Mouse (Mus musculus) fat pad, adult 2 months (tissue): ENCODE measurements around the gene Sec14l5.
A peak's percentile ranks its signal among the peaks of the same experiment; 100 is the strongest.

Source experiments
- DNase-seq: peaks from one replicate; pipeline ENCODE4 v3.0.0-alpha.2; 2011; ENCODE audit warnings: low read depth, low spot score; ENCODE audit errors: extremely low read depth

Gene Sec14l5

GRCm38 (mm10) chr16:5147037-5147385, at the start of gene Sec14l5:
Gene Sec14l5 (plus strand): TSS chr16:5147109.
- DNase-seq: no peak

- no peak for DNase-seq
Observed at GRCm38 (mm10) chr16:5101000-5101399, 45.9 kb upstream of the Sec14l5 start.

- DNase-seq: no peak
Observed at GRCm38 (mm10) chr16:5109877-5110276, 37.0 kb upstream of the Sec14l5 start.

- no peak for DNase-seq
Observed at GRCm38 (mm10) chr16:5111021-5111420, 35.9 kb upstream of the Sec14l5 start.

GRCm38 (mm10) chr16:5113002-5113550, 33.8 kb upstream of the Sec14l5 start:
- DNase-seq: no peak

GRCm38 (mm10) chr16:5113582-5113981, 33.3 kb upstream of the Sec14l5 start:
- no peak for DNase-seq

- no peak for DNase-seq
Observed at GRCm38 (mm10) chr16:5119385-5119784, 27.5 kb upstream of the Sec14l5 start.

GRCm38 (mm10) chr16:5119845-5120244, 27.1 kb upstream of the Sec14l5 start:
- DNase-seq: no peak

- no peak for DNase-seq
Observed at GRCm38 (mm10) chr16:5123476-5123875, 23.4 kb upstream of the Sec14l5 start.

- no peak for DNase-seq
Observed at GRCm38 (mm10) chr16:5130196-5130595, 16.7 kb upstream of the Sec14l5 start.

GRCm38 (mm10) chr16:5130766-5131165, 16.1 kb upstream of the Sec14l5 start:
- DNase-seq: no peak

GRCm38 (mm10) chr16:5131251-5131922, 15.5 kb upstream of the Sec14l5 start:
- no peak for DNase-seq

GRCm38 (mm10) chr16:5132401-5132801, 14.5 kb upstream of the Sec14l5 start, which contains the start of gene Ppl:
Gene Ppl (minus strand): TSS chr16:5132421.
- no peak for DNase-seq

GRCm38 (mm10) chr16:5134623-5135330, 12.1 kb upstream of the Sec14l5 start:
- peak; percentile 71 for DNase-seq

- no peak for DNase-seq
Observed at GRCm38 (mm10) chr16:5135551-5136261, 11.2 kb upstream of the Sec14l5 start.

GRCm38 (mm10) chr16:5136505-5136904, 10.4 kb upstream of the Sec14l5 start:
- peak; percentile 70 for DNase-seq

- DNase-seq: no peak
Observed at GRCm38 (mm10) chr16:5137006-5137540, 9.8 kb upstream of the Sec14l5 start.

- no peak for DNase-seq
Observed at GRCm38 (mm10) chr16:5139741-5140140, 7.2 kb upstream of the Sec14l5 start.

- no peak for DNase-seq
Observed at GRCm38 (mm10) chr16:5145570-5145969, 1.3 kb upstream of the Sec14l5 start.

GRCm38 (mm10) chr16:5146367-5147036, 407 bp upstream of the Sec14l5 start:
- DNase-seq: no peak

GRCm38 (mm10) chr16:5150544-5150943, 3.6 kb downstream of the Sec14l5 start:
- DNase-seq: no peak
